9 mouse cellular contexts compared by ENCODE assay signal in genomic region chr12:83987242-83987582, GRCm38 (mm10). TPM values are rescaled to one million over a fixed set of nuclear protein-coding genes. Genes with fewer than 3 reads are reported as not detected.
A peak's percentile ranks its signal among the peaks of the same experiment; 100 is the strongest.
DNase-seq lines count a peak whose midpoint lies in the region; ATAC-seq and TF ChIP-seq lines count a peak whose summit lies in the region.
"Had no signal": no experiment of that assay in that cellular context is flagged by ENCODE, and none has a peak within 500 bp of the region (broad histone marks: within the 10 kb centered on the region; RNA-seq: fewer than 3 reads in every experiment).

No protein-coding gene starts in this region.

- intact Hi-C loops in gastrocnemius, adult 2 months (cut with DNase I): loop anchor here (5.0 kb wide), 1 partner anchor 45 kb away; no protein-coding TSS in a partner anchor

- 0 out of 2 replicates have a peak, but pooled peaks cover 3% of the 10 kb centered on the region for H3K4me1 ChIP-seq in forebrain, postnatal 0 days (ENCODE audit: insufficient read depth)
- H3K4me1 ChIP-seq in liver, embryonic 16.5 days (ENCODE audit: control insufficient read depth, low read depth, low read length): no peaks in the 10 kb centered on the region; the same call in 1 of the 2 replicates

- peak overlapping the region; percentile 57 for H3K4me2 ChIP-seq in forebrain, postnatal 0 days (ENCODE audit: low read depth)
- H3K4me2 ChIP-seq in liver, embryonic 16.5 days (ENCODE audit: low read depth, low read length): peak overlapping the region; percentile 75

- no peak for ATAC-seq in forebrain, postnatal 0 days
- peak; percentile 71 for ATAC-seq in liver, embryonic 16.5 days (ENCODE audit: low read depth)

- no peak for TF ChIP-seq CTCF in gastrocnemius, adult 2 months (IDR thresholded peaks at IDR 0.05)
- no peak for TF ChIP-seq CTCF in C2C12 (IDR thresholded peaks at IDR 0.05; ENCODE audit: control insufficient read depth, insufficient read depth, insufficient read length)
- TF ChIP-seq CTCF in forebrain, postnatal 0 days (IDR thresholded peaks at IDR 0.05; ENCODE audit: low read depth): no peak

- no peak for DNase-seq in gastrocnemius, adult 2 months
- DNase-seq in gastrocnemius, postnatal 25 days: no peak
- no peak for DNase-seq in forebrain, postnatal 0 days
- no peak for DNase-seq in Muller cell, postnatal 12 days (ENCODE audit: inconsistent ontology term)
- DNase-seq in thymus, postnatal 36 days: no peak
- no peak for DNase-seq in thymus, postnatal 4 days

- no peaks in the 10 kb centered on the region for H3K79me2 ChIP-seq in C2C12 (ENCODE audit: control insufficient read depth, insufficient read depth)

- peak overlapping the region; percentile 81 for H3K9ac ChIP-seq in forebrain, postnatal 0 days
- H3K9ac ChIP-seq in liver, embryonic 16.5 days (ENCODE audit: low read depth, low read length): no peak overlapping the region

- peak overlapping the region; percentile 74 for H3K4me3 ChIP-seq in gastrocnemius, adult 2 months
- H3K4me3 ChIP-seq in C2C12 (ENCODE audit: insufficient read depth, poor library complexity, severe bottlenecking): peak overlapping the region; percentile 36
- peak overlapping the region; percentile 53 for H3K4me3 ChIP-seq in forebrain, postnatal 0 days (ENCODE audit: low read depth, low read length)
- peak overlapping the region; percentile 67 for H3K4me3 ChIP-seq in liver, embryonic 16.5 days (ENCODE audit: low read depth, low read length)

- H3K79me3 ChIP-seq in C2C12 (ENCODE audit: low read depth): no peaks in the 10 kb centered on the region

- H3K27me3 ChIP-seq in C2C12 (ENCODE audit: control insufficient read depth, insufficient read depth, insufficient read length): no peaks in the 10 kb centered on the region
- no peaks in the 10 kb centered on the region for H3K27me3 ChIP-seq in forebrain, postnatal 0 days (ENCODE audit: insufficient read depth, low read length)
- no peaks in the 10 kb centered on the region for H3K27me3 ChIP-seq in liver, embryonic 16.5 days (ENCODE audit: control insufficient read depth, insufficient read depth, low read depth, low read length)

- WGBS in forebrain, postnatal 0 days: 23% methylated on average over 8 of the region's 8 CpGs
- WGBS in liver, embryonic 16.5 days (ENCODE audit: insufficient replicate concordance): 22% methylated on average over 8 of the region's 8 CpGs

- no peaks in the 10 kb centered on the region for H3K9me3 ChIP-seq in forebrain, postnatal 0 days (ENCODE audit: low read length)
- no peaks in the 10 kb centered on the region for H3K9me3 ChIP-seq in liver, embryonic 16.5 days (replicated peaks; ENCODE audit: control insufficient read depth, low read length)

- H3K27ac ChIP-seq in gastrocnemius, adult 2 months: peak overlapping the region; percentile 95
- H3K27ac ChIP-seq in forebrain, postnatal 0 days (ENCODE audit: low read depth, low read length): peak overlapping the region; percentile 92
- peak overlapping the region; percentile 77 for H3K27ac ChIP-seq in liver, embryonic 16.5 days (ENCODE audit: low read length)

- no peak overlapping the region for H3ac ChIP-seq in C2C12 (ENCODE audit: control insufficient read depth, insufficient read length, low read depth)

- no peaks in the 10 kb centered on the region for H3K36me3 ChIP-seq in C2C12 (ENCODE audit: control insufficient read depth, insufficient read depth)
- H3K36me3 ChIP-seq in forebrain, postnatal 0 days (ENCODE audit: insufficient read depth): 0 out of 2 replicates have a peak, but pooled peaks cover 4% of the 10 kb centered on the region
- H3K36me3 ChIP-seq in liver, embryonic 16.5 days (ENCODE audit: control insufficient read depth, insufficient read depth): no peaks in the 10 kb centered on the region

TF ChIP-seq in C2C12, 6 proteins besides CTCF, POLR2A, EP300 and RAD21:
- TF ChIP-seq CEBPB (IDR thresholded peaks at IDR 0.05; ENCODE audit: low read depth) (no peak), MAX (IDR thresholded peaks at IDR 0.05) (no peak), USF1 (IDR thresholded peaks at IDR 0.05; ENCODE audit: low read depth) (no peak), MYOG (IDR thresholded peaks at IDR 0.05; ENCODE audit: control insufficient read depth, extremely low read depth, insufficient read length) (no peak), FOSL1 (IDR thresholded peaks at IDR 0.05; ENCODE audit: insufficient read depth, low read length, poor library complexity, severe bottlenecking) (no peak), MYOD1 (IDR thresholded peaks at IDR 0.05; ENCODE audit: control insufficient read depth, insufficient read length, low read depth) (no peak)
TF ChIP-seq in C2C12: peak in this region for 0.

RNA-seq across cellular contexts. Expression of gene Acot2, which starts 0.4 kb away (rescaled TPM):
- 10 to 100 TPM; 11.7 to 22.1 TPM for total RNA-seq in gastrocnemius, adult 2 months (2021)
- 10 to 100 TPM; 12.6 to 13.9 TPM for total RNA-seq in gastrocnemius, postnatal 25 days (2021)
- 2.6 TPM for polyA plus RNA-seq in C2C12 (2012; fragmentation: generic; extraction: Trizol)
- total RNA-seq in forebrain, postnatal 0 days (2014; rRNA removed): 14.8 and 17.5 TPM in 2 replicates
- 12.4 and 24.2 TPM in 2 replicates for polyA plus RNA-seq in forebrain, postnatal 0 days (2015; fragmentation: Nextera tagmentation; extraction: Ambion mirVana)
- polyA plus RNA-seq in liver, embryonic 16.5 days (2015; fragmentation: Nextera tagmentation; extraction: Ambion mirVana): 11.2 and 12.3 TPM in 2 replicates

RNA-seq across cellular contexts. Expression of gene Heatr4, which starts 2.6 kb away (rescaled TPM):
- total RNA-seq in gastrocnemius, adult 2 months (2021): not detected
- total RNA-seq in gastrocnemius, postnatal 25 days (2021): not detected
- polyA plus RNA-seq in C2C12 (2012; fragmentation: generic; extraction: Trizol): not detected
- 0.05 and 0.15 TPM in 2 replicates for total RNA-seq in forebrain, postnatal 0 days (2014; rRNA removed)
- polyA plus RNA-seq in forebrain, postnatal 0 days (2015; fragmentation: Nextera tagmentation; extraction: Ambion mirVana): 0.04 and 0.05 TPM in 2 replicates
- polyA plus RNA-seq in liver, embryonic 16.5 days (2015; fragmentation: Nextera tagmentation; extraction: Ambion mirVana): not detected in 2 replicates
- total RNA-seq: common myeloid progenitor, adult 5-6 weeks had no signal

RNA-seq across cellular contexts. Expression of gene Acot1, which starts 22.1 kb away (rescaled TPM):
- total RNA-seq in gastrocnemius, adult 2 months (2021): 1 to 10 TPM; 2.2 to 3.9 TPM
- 1 to 10 TPM in 1 of 2 experiments, under 1 TPM in 1; 0.83 to 4.1 TPM for total RNA-seq in gastrocnemius, postnatal 25 days (2021)
- polyA plus RNA-seq in C2C12 (2012; fragmentation: generic; extraction: Trizol): 0.41 TPM
- total RNA-seq in forebrain, postnatal 0 days (2014; rRNA removed): 79.2 and 87.1 TPM in 2 replicates
- polyA plus RNA-seq in forebrain, postnatal 0 days (2015; fragmentation: Nextera tagmentation; extraction: Ambion mirVana): 112 and 119 TPM in 2 replicates
- polyA plus RNA-seq in liver, embryonic 16.5 days (2015; fragmentation: Nextera tagmentation; extraction: Ambion mirVana): 30.2 and 36.4 TPM in 2 replicates

RNA-seq across cellular contexts. Expression of gene Riox1, which starts 36.8 kb away (rescaled TPM):
- total RNA-seq in gastrocnemius, adult 2 months (2021): 1 to 10 TPM; 3.3 to 4.2 TPM
- 1 to 10 TPM; 2.3 to 2.9 TPM for total RNA-seq in gastrocnemius, postnatal 25 days (2021)
- 18.7 TPM for polyA plus RNA-seq in C2C12 (2012; fragmentation: generic; extraction: Trizol)
- total RNA-seq in forebrain, postnatal 0 days (2014; rRNA removed): 22.3 and 25.2 TPM in 2 replicates
- 12.7 and 13.1 TPM in 2 replicates for polyA plus RNA-seq in forebrain, postnatal 0 days (2015; fragmentation: Nextera tagmentation; extraction: Ambion mirVana)
- polyA plus RNA-seq in liver, embryonic 16.5 days (2015; fragmentation: Nextera tagmentation; extraction: Ambion mirVana): 4.4 and 4.6 TPM in 2 replicates

RNA-seq across cellular contexts. Expression of gene Acot4, which starts 51.0 kb away (rescaled TPM):
- total RNA-seq in gastrocnemius, adult 2 months (2021): under 1 TPM; 0.05 to 0.08 TPM
- under 1 TPM; 0.05 to 0.43 TPM for total RNA-seq in gastrocnemius, postnatal 25 days (2021)
- polyA plus RNA-seq in C2C12 (2012; fragmentation: generic; extraction: Trizol): under 0.01 TPM
- total RNA-seq in forebrain, postnatal 0 days (2014; rRNA removed): 0.31 and 0.86 TPM in 2 replicates
- polyA plus RNA-seq in forebrain, postnatal 0 days (2015; fragmentation: Nextera tagmentation; extraction: Ambion mirVana): 0.77 and 1.1 TPM in 2 replicates
- polyA plus RNA-seq in liver, embryonic 16.5 days (2015; fragmentation: Nextera tagmentation; extraction: Ambion mirVana): 8.4 and 10.0 TPM in 2 replicates
- total RNA-seq: common myeloid progenitor, adult 5-6 weeks had no signal

Comparison
In these comparisons a context has a peak if more than half of its experiments do, and no peak if none do; other contexts are left out.
1. RNA of gene Acot1, which starts 22.1 kb away (total RNA-seq): 79.2 to 87.1 TPM in forebrain, postnatal 0 days; 0.83 to 4.1 TPM in gastrocnemius, postnatal 25 days and 2.2 to 3.9 TPM in gastrocnemius, adult 2 months; every median in the first group is over 10 times any median in the second.
2. Peak in every context shown above with its lines, with median percentiles within 50 percentile points of each other: H3K27ac ChIP-seq and H3K4me3 ChIP-seq.